Mouse (Mus musculus): ENCODE data around the gene Nr0b2.

GRCm38 (mm10) chr4:133518601-133519368, 34.4 kb upstream of the Nr0b2 start, which contains the start of gene Kdf1:
- TF ChIP-seq CTCF (IDR thresholded peaks at IDR 0.05; ENCODE audit: insufficient read depth, low read length) (no peak), POLR2A (IDR thresholded peaks at IDR 0.05; ENCODE audit: borderline replicate concordance, extremely low read depth, low read depth, low read length) (no peak)
